Mouse (Mus musculus): Measurements from ENCODE around the gene Tox2.

GRCm38 (mm10) chr2:163284856-163285255 is 81.9 kb downstream of the Tox2 start:
- TF ChIP-seq MAFK (IDR thresholded peaks at IDR 0.05; ENCODE audit: insufficient read depth, low read depth, low read length) = no peak
- TF ChIP-seq HCFC1 (IDR thresholded peaks at IDR 0.05; ENCODE audit: borderline replicate concordance, insufficient read depth, low read length) = no peak

Measured in ES-E14 (cell line).